Mouse (Mus musculus): ENCODE measurements around the gene Tor1aip1. TPM values are rescaled to one million over a fixed set of nuclear protein-coding genes. Genes with fewer than 3 reads are reported as not detected.
"Not testable (repeated sequence)": the region's sequence is repeated elsewhere in the genome, so short reads cannot be mapped to it uniquely, and the experiment has no call there.

Gene Tor1aip1
- polyA plus RNA-seq, 1 experiment from 2014 or later: 23.4 TPM

GRCm38 (mm10) chr1:156046688-156047087 is 10.4 kb upstream of the Tor1aip1 start:
- Histone ChIP-seq H3K4me2 (no peak overlapping the region), H3K36me3 (replicated peaks) (peaks cover 91% of the 10 kb centered on the region), H3K4me3 (replicated peaks) (no peak overlapping the region), H3K9ac (no peak overlapping the region), H3K4me1 (replicated peaks) (peaks cover 45% of the 10 kb centered on the region), H3K9me3 (replicated peaks) (no peaks in the 10 kb centered on the region), H3K27ac (replicated peaks) (no peak overlapping the region), H3K27me3 (no peaks in the 10 kb centered on the region)
- no peak for ATAC-seq (ENCODE audit: insufficient read depth)
- 89% methylated on average over 3 of the region's 3 CpGs for WGBS (ENCODE audit: insufficient replicate concordance)

GRCm38 (mm10) chr1:156044211-156044611 is 7.9 kb upstream of the Tor1aip1 start:
- Histone ChIP-seq H3K27me3 (no peaks in the 10 kb centered on the region), H3K36me3 (replicated peaks) (peaks cover 66% of the 10 kb centered on the region), H3K9ac (no peak overlapping the region), H3K27ac (replicated peaks) (no peak overlapping the region), H3K4me2 (no peak overlapping the region), H3K4me1 (replicated peaks) (peaks cover 62% of the 10 kb centered on the region), H3K4me3 (replicated peaks) (no peak overlapping the region), H3K9me3 (replicated peaks) (no peaks in the 10 kb centered on the region)
- WGBS (ENCODE audit: insufficient replicate concordance): 43% methylated on average over 5 of the region's 5 CpGs
- ATAC-seq (ENCODE audit: insufficient read depth): no peak

- H3K4me1 ChIP-seq (replicated peaks): peaks cover 73% of the 10 kb centered on the region
- no peaks in the 10 kb centered on the region for H3K9me3 ChIP-seq (replicated peaks)
- no peaks in the 10 kb centered on the region for H3K27me3 ChIP-seq
- H3K4me3 ChIP-seq (replicated peaks): no peak overlapping the region; the same call in 1 of the 2 replicates
- no peak for ATAC-seq (ENCODE audit: insufficient read depth)
- H3K9ac ChIP-seq: no peak overlapping the region
- H3K36me3 ChIP-seq (replicated peaks): peaks cover 55% of the 10 kb centered on the region
- WGBS (ENCODE audit: insufficient replicate concordance): 17% methylated on average over 4 of the region's 4 CpGs
- H3K27ac ChIP-seq (replicated peaks): 0 out of 2 replicates have a peak overlapping the region, but pooled peaks have one; percentile 29
- peak overlapping the region; percentile 31 for H3K4me2 ChIP-seq
Observed at GRCm38 (mm10) chr1:156043027-156043426, 6.7 kb upstream of the Tor1aip1 start.

GRCm38 (mm10) chr1:156042481-156042880 is 6.2 kb upstream of the Tor1aip1 start:
- Histone ChIP-seq H3K9me3 (replicated peaks) (no peaks in the 10 kb centered on the region), H3K4me3 (replicated peaks) (peak overlapping the region; percentile 65), H3K9ac (peak overlapping the region; percentile 57; the same call in 1 of the 2 replicates), H3K27me3 (no peaks in the 10 kb centered on the region), H3K36me3 (replicated peaks) (peaks cover 49% of the 10 kb centered on the region), H3K27ac (replicated peaks) (peak overlapping the region; percentile 68), H3K4me1 (replicated peaks) (peaks cover 69% of the 10 kb centered on the region), H3K4me2 (peak overlapping the region; percentile 79)
- ATAC-seq (ENCODE audit: insufficient read depth): no peak
- 47% methylated on average over 5 of the region's 5 CpGs for WGBS (ENCODE audit: insufficient replicate concordance)

GRCm38 (mm10) chr1:156041451-156042241 is 5.4 kb upstream of the Tor1aip1 start:
- H3K36me3 ChIP-seq (replicated peaks): peaks cover 43% of the 10 kb centered on the region
- ATAC-seq (ENCODE audit: insufficient read depth): peak; percentile 28; the same call in 1 of the 2 replicates
- H3K4me3 ChIP-seq (replicated peaks): peak overlapping the region; percentile 65
- no peaks in the 10 kb centered on the region for H3K9me3 ChIP-seq (replicated peaks)
- H3K27ac ChIP-seq (replicated peaks): peak overlapping the region; percentile 68
- peak overlapping the region; percentile 79 for H3K4me2 ChIP-seq
- peak overlapping the region; percentile 57 for H3K9ac ChIP-seq
- H3K4me1 ChIP-seq (replicated peaks): peaks cover 67% of the 10 kb centered on the region
- WGBS (ENCODE audit: insufficient replicate concordance): 15% methylated on average over 7 of the region's 7 CpGs
- H3K27me3 ChIP-seq: no peaks in the 10 kb centered on the region

- peak overlapping the region; percentile 79 for H3K4me2 ChIP-seq
- H3K4me3 ChIP-seq (replicated peaks): peak overlapping the region; percentile 65
- H3K9ac ChIP-seq: peak overlapping the region; percentile 57
- WGBS (ENCODE audit: insufficient replicate concordance): under 1% methylated on average over 22 of the region's 22 CpGs
- H3K36me3 ChIP-seq (replicated peaks): peaks cover 36% of the 10 kb centered on the region
- peaks cover 66% of the 10 kb centered on the region for H3K4me1 ChIP-seq (replicated peaks)
- H3K27me3 ChIP-seq: no peaks in the 10 kb centered on the region
- peak overlapping the region; percentile 84 for H3K27ac ChIP-seq (replicated peaks)
- ATAC-seq (ENCODE audit: insufficient read depth): peak; percentile 67
- H3K9me3 ChIP-seq (replicated peaks): no peaks in the 10 kb centered on the region
Observed at GRCm38 (mm10) chr1:156040731-156041401, 4.6 kb upstream of the Tor1aip1 start.

- H3K27me3 ChIP-seq; H3K9ac ChIP-seq; H3K9me3 ChIP-seq (replicated peaks); ATAC-seq (ENCODE audit: insufficient read depth): not testable (repeated sequence)
- peaks cover 59% of the 10 kb centered on the region for H3K4me1 ChIP-seq (replicated peaks)
- H3K36me3 ChIP-seq (replicated peaks): peaks cover 28% of the 10 kb centered on the region
- H3K4me3 ChIP-seq (replicated peaks): peak overlapping the region; percentile 65; the same call in 1 of the 2 replicates
- peak overlapping the region; percentile 84 for H3K27ac ChIP-seq (replicated peaks)
- 60% methylated on average over 7 of the region's 7 CpGs for WGBS (ENCODE audit: insufficient replicate concordance)
- peak overlapping the region; percentile 79; the same call in 1 of the 2 replicates for H3K4me2 ChIP-seq
Observed at GRCm38 (mm10) chr1:156039989-156040388, 3.7 kb upstream of the Tor1aip1 start.

GRCm38 (mm10) chr1:156037144-156037583 is 884 bp upstream of the Tor1aip1 start:
- Histone ChIP-seq H3K27me3 (no peaks in the 10 kb centered on the region), H3K4me1 (replicated peaks) (peaks cover 52% of the 10 kb centered on the region), H3K9ac (peak overlapping the region; percentile 95), H3K4me2 (peak overlapping the region; percentile 75), H3K9me3 (replicated peaks) (no peaks in the 10 kb centered on the region), H3K27ac (replicated peaks) (peak overlapping the region; percentile 100), H3K36me3 (replicated peaks) (peaks cover 21% of the 10 kb centered on the region), H3K4me3 (replicated peaks) (peak overlapping the region; percentile 82)
- no peak for ATAC-seq (ENCODE audit: insufficient read depth)
- 4% methylated on average over 5 of the region's 5 CpGs for WGBS (ENCODE audit: insufficient replicate concordance)

GRCm38 (mm10) chr1:156035269-156035929 is 881 bp downstream of the Tor1aip1 start, which contains the start of gene Tor1aip2:
Gene Tor1aip2 (plus strand): TSS chr1:156035403.
- H3K27ac ChIP-seq (replicated peaks): peak within 1 kb of the TSS; percentile 100
- no peaks in the 10 kb centered on the region for H3K9me3 ChIP-seq (replicated peaks)
- no peaks in the 10 kb centered on the region for H3K27me3 ChIP-seq
- peaks cover 36% of the 10 kb centered on the region for H3K36me3 ChIP-seq (replicated peaks)
- H3K4me2 ChIP-seq: peak within 1 kb of the TSS; percentile 75
- ATAC-seq (ENCODE audit: insufficient read depth): peak; percentile 83
- H3K4me1 ChIP-seq (replicated peaks): peaks cover 41% of the 10 kb centered on the region
- WGBS (ENCODE audit: insufficient replicate concordance): under 1% methylated on average over 59 of the region's 59 CpGs
- peak within 1 kb of the TSS; percentile 95 for H3K9ac ChIP-seq
- peak within 1 kb of the TSS; percentile 82 for H3K4me3 ChIP-seq (replicated peaks)

- H3K27me3 ChIP-seq: no peaks in the 10 kb centered on the region
- 24% methylated on average over 1 of the region's 1 CpGs for WGBS (ENCODE audit: insufficient replicate concordance)
- ATAC-seq (ENCODE audit: insufficient read depth): no peak
- H3K9ac ChIP-seq: peak overlapping the region; percentile 95
- no peaks in the 10 kb centered on the region for H3K9me3 ChIP-seq (replicated peaks)
- peak overlapping the region; percentile 82 for H3K4me3 ChIP-seq (replicated peaks)
- peak overlapping the region; percentile 100 for H3K27ac ChIP-seq (replicated peaks)
- H3K4me2 ChIP-seq: peak overlapping the region; percentile 75
- peaks cover 34% of the 10 kb centered on the region for H3K4me1 ChIP-seq (replicated peaks)
- H3K36me3 ChIP-seq (replicated peaks): peaks cover 43% of the 10 kb centered on the region
Observed at GRCm38 (mm10) chr1:156034661-156035060, 1.6 kb downstream of the Tor1aip1 start.

Data from liver, embryonic 15.5 days (tissue).